Mouse (Mus musculus) testis, adult 2 months (tissue): ENCODE measurements around the gene Rtbdn.

Source experiments
- CTCF ChIP-seq: fragments of 200-500 bp; IDR thresholded peaks from 2 replicates; pipeline ENCODE4 v1.5.1; 2012; ENCODE audit warnings: low read depth, mild to moderate bottlenecking, inconsistent platforms, low read length, moderate library complexity; ENCODE audit not compliant: control insufficient read depth, insufficient read depth, insufficient replicate concordance
- POLR2A ChIP-seq: fragments of 200-500 bp; IDR thresholded peaks from 2 replicates; pipeline ENCODE4 v1.6.1; 2012; ENCODE audit warnings: low read depth, mild to moderate bottlenecking, inconsistent platforms, low read length, moderate library complexity; ENCODE audit not compliant: control insufficient read depth

DNA sequence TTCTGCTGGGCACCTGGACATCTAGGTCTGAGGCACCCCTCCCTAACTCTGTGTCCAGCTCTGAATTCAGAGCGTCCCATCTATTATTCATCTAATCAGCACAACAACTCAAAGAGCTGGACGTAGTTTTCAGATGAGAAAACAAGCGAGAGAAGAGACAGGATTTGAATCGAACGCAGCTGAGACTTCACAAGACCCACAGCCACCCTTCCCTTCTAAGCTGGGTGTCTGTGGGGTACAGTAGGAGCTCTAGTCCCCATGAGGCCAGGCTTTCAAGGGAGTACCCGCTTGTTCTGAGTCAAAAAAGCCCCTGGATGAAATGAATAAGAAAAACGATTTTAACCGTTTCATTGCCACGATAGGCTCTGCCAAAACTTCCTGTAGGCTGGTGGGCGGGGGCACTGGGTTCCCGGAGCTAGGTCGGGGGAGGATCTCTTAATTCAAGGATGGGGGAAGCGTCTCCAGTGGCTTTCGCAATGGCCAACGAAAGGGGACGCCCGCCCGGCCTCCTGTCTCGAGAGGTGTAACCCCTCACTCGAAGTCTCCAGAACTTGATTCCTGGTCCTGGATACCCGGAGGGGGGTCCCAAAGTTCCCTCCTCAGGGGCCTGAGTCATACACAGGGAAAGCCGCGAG lies 38.4 kb downstream of the Rtbdn start:
- TF ChIP-seq CTCF (no peak), POLR2A (no peak)
